Mouse (Mus musculus) layer of hippocampus, adult 18-20 months (tissue): ENCODE measurements at regions not wholly inside any gene's neighbourhood (a gene's known extent, or its start where the extent isn't known, plus 50 kb on each side); places are given as distances from the start of the nearest gene placed in this dataset.

Experiments
- DNase-seq, 2 experiments: peaks; one replicate each; pipeline ENCODE4 v3.0.0; 2022; ENCODE audit warnings: low spot score in 2 of 2

DNA sequence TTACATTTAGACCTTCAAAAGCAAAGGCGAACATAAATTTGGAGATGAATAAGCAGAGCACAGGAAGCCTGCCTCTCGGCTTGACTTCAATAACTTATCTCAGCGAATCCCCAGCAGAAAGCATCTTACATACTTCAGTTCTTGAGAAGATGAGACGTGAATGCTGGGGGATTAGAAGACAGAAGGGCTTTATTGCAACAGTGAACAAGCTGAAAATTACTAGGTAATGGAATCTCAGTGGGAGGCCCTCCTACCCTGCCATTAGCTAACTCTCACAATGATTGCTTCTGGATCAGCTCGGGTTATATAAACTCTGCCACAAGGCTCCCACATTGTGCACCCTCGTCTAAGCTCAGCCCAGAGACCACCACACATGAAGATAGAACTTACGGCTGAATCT, 770.9 kb upstream of the Auts2 start:
- DNase-seq = no peak

DNA sequence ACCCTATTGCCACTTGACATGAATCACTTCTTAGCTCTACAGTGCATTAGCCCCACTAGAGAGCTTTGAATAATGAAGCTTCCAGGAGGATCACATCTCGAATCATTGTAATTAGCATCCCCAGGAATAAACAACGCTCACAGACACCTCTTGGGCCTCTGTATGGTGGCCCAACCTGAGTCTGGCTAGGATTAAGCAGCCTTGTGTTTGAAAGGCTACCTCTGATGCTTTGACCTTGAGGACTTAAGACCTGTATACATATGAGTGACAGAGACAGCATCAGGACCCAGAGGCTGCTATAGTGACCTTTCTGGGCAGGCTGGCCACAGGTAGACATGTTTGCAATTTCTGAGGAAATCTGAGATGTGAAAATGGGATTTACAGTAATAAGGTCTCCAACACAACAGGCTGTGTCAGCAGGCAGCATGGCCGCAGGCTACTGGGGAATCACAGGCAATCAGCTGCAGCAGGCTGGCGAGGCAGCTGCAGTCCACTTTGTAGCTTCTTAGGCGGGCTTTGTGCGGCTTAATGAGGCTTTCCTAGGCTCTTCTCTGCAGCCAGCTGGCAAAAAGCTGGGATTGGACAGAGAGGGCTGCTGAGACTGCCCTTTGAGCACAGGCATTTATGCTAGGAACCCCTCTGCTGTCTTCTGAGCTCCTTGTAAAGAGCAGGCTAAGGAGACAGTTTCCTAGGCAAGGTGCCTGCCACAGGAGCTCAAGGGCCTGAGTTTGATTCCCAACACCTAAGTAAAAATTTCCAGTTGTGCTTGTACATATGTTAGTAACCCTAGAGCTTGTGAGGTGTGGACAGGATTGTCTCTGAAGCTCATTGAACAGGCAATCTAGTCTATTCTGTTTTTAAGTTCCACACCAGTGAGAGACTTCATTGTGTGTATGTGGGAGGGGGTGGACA, 768.1 kb upstream of the Auts2 start:
- DNase-seq = peak; percentile 9 to 27

DNA sequence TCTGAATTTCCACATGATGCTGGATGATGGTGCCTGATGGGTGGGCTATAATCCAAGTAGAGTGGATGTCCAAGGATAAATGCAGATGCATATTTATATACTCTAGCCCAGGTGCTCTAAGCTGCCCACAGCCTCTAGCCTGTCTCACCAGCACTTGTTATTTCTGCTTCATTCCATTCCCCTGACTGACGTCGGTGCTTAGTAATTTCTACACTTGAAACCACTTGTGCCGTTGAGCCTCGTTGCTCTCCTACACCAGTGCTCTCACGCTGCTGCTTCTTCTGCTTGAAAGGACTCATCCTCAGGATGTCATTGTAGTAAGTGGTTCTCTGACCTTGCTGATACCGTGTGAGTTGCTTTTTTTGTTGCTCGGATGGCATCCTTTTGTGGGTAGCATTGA, 724.7 kb upstream of the Auts2 start:
- no peak for DNase-seq

DNA sequence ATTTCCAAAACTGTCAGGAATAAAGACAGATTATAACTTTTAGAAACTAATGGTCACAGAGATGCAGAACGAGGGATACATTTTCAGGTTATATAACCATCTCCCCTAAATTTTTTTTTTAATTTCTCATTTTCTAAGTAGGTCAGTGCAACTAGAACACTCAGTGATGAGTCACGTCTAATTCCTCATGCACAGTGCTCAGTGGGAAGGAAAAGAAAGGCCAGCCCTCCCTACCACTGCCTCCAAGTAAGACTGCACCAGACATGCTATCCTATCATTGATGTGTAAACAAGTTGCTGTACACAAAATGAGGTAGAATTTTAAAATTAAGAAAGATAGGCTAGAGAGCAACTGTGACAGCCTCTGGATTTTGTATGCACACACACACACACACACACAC, 724.2 kb upstream of the Auts2 start:
- peak in 1 of 2 experiments; percentile 34 for DNase-seq

DNA sequence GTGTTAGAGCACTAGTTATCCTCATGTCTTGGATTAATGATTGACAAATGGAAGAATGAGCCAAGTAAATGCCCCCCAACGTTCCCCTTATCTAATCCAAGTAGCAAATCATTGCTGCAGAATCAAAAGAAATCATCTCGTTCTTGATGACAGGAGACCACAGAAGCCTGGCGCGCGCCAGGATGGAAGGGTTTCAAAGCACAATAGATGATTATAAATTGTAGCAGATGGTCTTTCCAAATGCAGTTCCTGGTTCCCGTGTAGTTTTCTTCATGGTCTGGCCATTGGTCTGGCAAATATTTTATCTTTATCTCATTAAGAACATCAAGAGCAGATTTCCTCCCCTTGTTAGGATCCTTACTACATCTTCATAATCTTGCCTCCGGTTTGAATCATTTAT, 721.8 kb upstream of the Auts2 start:
- peak; percentile 9 to 39 for DNase-seq

DNA sequence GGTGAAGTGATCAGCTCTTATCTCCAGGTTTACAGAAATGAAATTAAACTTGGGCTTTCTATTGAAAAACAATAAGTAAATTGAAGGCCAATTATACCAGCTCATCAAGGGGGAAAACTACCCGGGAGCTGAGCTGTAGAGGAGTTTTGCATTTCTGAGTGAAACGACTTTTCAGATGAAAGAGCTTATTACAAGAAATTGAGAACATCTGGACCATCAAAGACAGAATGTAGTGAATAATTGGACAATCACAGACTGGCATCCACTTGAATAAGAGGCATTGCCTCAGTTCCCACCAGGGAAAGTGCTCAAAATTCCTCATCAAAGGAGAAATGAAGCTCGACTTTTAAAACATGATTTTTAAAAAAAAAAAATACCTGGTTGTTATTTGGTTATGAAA, 675.7 kb upstream of the Auts2 start:
- no peak for DNase-seq

DNA sequence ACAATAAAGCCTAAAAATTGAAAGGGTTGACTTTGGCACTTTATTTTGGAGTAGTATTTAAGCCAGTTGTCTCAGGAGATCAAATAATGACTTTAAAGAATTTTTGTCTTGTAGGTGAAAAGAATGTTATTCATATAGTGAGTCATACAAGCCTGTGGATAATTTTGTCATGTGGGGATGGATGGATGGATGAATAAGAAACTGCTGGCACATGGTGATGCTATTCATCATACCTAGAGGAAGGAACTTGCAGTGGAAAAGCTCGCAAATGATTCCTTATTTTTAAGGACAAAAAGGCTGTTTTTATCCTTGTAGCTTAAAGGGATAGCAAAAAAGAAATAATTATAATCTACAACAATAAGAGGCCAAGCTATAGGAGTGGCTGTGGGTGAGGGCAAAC, 655.4 kb upstream of the Auts2 start:
- DNase-seq = no peak

DNA sequence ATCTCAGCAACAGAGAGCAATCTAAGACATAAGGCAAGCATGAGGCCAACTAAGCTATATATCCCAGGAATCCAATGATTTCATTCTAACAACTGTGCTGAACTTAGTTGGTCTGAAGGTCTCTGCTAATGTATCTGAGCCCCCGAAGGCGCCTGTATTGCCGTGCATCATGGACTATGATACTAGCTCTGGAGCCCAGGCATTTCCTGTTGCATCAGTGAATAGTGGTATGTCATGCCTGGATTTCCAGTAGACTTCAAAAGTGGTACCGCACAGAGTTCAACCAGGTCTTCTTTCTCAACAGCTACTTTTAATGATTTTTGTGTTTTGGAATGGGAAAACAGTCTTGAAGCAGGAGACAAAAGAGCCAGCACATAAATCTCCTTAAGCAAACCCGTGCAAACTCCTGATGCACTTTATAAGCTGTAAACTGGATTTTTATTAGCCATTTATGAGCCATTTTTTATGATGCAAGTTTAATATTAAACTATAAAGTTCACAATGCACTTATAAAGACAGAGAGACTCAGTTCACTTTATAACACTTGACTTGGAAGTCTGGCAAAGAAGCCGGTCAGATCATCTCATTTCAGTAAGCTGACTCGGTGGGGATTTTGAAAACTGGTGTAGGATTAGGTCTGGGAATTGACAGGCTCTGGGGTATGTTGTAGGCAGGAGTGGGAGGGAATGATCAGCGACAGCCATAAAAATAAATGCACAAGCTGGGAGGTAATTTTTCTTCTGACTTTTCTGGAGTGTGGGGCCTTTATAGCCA, 646.8 kb upstream of the Auts2 start:
- peak in 1 of 2 experiments; percentile 13 for DNase-seq

DNA sequence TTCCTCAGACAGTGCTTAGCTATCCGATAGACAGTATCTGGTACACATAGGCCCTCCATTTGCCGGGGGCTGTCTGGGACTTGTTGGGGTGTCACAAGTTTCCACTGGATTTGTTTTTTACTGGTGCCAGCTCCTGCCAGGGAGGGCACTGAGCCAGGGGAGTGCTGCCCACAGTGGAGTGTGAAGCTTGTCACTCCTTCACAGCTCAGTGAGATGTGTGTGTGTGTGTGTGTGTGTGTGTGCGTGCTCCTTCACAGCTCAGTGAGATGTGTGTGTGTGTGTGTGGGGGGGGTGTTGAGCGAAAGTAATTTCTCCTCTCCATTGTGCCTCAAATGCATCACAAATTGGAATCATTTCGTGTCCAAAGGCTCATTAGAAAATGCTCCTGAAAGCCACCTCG, 632.5 kb upstream of the Auts2 start:
- peak in 1 of 2 experiments; percentile 26 for DNase-seq

DNA sequence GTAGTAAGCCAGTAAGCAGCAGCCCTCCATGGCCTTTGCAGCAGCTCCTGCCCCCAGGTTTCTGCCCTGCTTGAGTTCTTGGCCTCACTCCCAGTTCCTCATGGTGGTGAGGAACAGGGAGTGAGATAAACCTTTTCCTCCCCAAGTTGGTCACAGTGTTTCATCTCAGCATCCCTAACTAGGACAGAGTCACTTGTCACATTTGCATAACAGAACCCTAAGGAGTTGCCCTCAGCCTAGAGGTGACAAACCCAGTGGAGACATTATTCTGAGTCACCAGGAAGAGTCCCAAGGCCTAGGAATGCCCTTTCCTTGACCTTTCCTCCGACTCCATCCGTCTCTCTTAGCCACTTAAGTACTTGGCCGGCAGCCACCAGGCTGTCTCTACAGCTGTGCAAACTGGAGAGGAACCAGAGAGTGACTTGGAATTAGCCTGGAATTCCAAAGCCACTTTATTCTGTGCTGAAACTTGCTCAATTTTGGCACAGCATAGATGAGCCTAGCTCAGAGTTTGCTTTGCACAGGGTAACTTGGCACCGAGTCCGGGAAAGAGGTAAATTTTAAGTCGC, 630.1 kb upstream of the Auts2 start:
- peak in 1 of 2 experiments; percentile 14 for DNase-seq

DNA sequence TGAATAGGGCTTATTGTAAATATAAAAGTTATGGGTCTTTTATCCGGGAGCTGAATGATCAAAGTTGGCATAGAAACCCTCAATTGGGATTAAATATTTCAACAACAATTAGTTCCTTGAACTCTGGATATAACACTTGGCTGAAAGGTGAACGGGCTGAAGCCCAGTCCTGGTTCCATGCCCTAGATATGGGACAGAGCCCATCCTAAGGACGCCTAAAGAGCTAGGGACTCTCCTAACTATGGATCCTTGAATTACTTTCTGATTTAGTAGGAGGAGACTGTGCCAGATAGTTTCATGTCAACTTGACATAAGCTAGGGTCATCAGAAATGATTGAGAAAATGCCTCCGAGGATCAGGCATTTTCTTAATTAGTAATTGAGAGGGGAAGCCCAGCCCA, 629.5 kb upstream of the Auts2 start:
- DNase-seq = no peak

DNA sequence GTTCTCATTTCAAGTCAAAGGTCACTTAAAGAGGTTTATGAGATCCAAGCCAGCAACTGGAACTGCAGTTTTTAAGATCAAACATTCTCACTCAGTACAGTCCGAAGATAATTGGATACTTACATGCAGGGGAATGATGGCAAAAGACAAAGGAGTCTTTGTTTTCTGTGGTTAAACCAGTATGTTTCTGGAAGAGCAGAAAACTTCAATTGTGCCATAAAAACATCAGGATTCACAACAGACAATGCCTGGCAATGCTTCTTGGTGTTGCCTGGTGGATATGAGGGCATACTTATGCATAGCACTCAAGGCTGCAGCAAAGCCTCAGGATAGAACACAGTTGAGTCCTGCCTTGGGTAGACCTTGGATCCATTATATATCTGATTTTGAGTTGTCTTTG, 628.1 kb upstream of the Auts2 start:
- no peak for DNase-seq

DNA sequence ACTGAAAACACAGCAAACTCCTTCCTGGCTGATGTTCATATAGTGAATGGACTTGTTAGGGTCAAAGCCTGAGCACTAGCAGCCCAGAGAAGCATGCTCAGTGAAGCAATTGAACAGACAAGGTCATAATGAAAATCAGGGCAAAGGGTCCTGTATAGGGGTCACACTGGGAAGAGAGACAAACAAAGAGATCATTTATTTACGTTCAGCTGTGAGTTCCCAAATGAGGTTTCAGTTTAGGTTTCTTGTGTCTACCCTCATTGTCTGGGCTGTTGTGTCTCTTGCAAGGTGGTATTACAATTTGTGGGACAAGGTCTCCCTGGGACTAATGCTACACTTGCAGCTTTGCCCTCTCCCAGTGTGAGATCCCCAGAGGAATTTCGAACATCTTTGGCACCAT, 624.4 kb upstream of the Auts2 start:
- DNase-seq = no peak

DNA sequence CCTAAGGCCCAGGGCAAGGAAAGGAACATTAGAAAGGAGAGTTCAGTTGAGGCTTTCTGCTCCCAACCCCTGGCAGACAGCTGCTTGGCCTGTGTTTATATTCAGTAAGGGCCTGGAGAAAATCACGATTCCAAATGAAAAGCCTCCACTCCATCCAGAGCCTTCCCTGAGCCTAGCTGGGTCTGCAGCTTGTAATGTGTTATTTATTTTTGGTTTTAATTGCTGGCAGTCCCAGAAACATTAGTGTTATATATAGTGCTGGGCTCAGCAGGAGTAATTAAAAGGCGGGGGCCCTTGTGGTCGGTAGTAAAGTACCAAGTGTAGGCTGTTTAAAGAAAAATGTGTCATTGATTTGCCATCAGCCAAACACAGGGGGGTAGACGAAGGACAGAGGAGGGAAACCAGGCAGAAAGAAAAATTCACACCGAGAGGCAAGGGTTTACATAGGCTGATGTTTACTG, 623.9 kb upstream of the Auts2 start:
- DNase-seq = peak in 1 of 2 experiments; percentile 13

DNA sequence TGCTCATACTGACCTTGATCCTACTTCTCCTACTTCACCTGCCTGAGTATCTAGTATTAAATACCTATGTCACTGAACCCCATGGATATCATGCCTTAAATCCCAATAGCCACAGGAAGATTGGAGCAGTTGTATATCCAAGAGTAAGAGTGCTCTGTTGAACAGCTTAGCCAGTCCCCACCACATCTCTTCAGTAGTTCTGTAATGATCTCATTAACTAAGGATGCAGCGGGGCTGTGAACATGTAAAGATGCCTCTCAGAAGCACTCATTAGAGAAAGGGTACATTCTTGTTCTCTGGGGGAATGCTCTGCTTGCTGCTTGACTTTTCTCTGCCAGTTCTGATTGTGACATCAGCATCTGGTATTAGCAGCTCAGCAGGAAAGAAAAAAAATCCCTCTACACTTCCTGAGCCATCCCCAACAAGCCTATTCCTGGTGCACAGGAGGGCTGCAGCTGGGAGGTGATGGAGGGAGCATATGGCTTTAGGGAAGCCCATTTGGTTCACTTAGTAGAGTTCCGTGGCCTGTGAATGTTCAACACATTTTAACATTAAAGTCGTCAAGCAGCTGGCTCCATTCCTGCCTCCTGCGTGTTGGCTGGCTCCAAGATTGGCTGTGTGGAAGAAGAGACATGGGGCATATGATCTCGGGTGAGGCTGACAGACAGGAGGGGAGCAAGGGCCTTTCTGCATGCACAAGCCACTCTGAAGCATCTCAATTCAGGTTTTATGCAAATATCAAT, 613.1 kb upstream of the Auts2 start:
- DNase-seq = peak; percentile 34 to 67

DNA sequence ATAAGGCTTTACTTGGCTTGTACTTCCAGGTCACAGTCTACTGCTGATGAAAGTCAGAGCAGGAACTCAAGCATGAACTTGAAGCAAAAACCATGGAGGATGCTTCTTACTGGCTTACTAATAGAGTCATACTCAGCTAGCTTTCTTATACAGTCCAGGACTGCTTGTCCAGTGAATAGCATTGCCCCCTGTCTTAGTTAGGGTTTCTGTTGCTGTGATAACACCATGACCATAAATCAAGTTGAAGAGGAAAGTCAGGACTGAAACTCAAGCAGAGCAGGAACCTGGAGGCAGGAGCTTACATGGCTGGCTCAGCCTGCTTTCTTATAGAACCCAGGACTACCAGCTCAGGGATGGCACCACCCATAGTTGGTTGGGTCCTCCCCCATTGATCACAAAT, 602.9 kb upstream of the Auts2 start:
- no peak for DNase-seq

DNA sequence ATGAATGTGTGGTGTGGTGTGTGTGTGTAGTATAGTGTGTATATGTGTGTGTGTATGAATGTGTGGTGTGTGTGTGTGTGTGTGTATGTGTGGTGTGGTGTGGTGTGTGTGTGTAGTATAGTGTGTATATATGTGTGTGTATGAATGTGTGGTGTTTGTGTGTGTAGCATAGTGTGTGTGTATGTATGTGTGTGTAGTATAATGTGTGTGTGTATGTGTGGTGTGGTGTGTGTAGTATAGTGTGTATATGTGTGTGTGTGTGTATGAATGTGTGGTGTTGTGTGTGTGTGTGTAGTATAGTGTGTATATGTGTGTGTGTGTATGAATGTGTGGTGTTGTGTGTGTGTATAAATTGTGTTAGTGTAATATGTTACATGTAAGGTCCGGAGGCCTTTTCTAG, 600.5 kb upstream of the Auts2 start:
- DNase-seq = no peak

DNA sequence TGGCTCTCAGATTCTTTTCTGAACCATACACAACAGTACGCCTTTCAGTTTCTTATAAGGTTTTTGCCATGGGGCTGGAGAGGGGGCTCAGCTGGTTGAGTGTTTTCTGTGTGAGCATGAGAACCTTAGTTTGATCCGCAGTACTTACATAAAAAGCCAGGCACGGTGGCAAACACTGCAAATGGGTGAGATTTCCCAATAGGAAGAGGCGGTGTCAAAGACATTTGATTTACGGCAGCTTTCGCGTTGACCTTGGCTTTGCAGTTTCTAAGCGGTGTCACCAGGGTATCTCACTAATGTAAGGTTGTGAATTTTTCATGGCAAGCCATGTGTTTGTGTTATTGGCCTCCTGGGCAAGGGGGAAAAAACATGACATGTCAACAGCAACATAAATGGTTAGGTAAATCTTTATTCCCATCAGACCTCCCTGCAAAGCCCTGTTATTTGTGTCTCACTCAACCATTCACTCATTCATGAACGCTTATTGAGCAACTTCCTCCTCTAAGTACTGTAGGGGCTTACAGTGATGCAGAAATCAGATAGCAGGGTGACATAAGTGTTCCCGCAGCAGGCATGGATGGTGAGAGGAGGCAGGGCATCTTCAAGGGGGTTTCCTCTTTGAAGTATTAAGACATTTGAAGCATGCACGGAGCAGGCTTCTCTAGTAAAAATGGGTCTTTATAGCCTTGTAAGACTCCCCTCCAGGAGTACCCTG, 599.4 kb upstream of the Auts2 start:
- no peak for DNase-seq

DNA sequence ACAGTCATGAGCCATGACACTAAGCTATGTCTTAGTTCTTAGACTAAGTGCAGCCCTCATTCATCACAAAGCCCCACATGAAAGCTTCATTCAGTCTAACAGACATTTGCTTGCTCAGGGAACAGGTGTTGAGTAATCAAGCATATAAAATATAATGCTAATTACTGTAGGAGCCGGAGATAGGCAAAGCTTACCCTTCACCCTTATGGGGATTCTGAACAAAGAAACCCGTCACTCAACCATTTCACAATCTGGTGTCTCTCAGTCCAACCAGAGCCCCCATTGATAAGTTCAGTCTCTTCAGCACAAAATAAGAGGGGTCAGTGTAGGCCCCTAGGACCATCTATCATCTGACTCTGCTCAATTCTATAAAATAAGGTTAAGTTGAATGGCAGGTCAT, 587.9 kb upstream of the Auts2 start:
- DNase-seq = no peak

DNA sequence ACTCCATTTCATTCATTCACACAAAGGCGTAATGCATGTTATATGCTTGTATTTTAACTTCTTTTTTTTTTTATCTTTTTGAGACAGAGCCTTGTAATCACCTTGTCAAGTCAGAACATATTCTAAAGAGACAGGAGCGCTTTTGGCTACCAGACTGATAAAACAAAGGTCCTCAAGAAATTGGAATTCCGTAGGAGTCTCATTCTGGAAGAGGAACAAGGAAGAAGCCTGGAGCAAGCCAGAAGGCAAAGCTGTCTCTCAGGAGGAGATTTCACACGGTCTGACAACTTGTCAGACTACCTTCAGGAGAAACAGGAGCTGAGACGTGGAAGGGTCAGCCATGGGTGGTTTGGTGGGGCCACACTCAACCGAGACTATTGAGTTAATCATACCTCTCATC, 587.2 kb upstream of the Auts2 start:
- no peak for DNase-seq

DNA sequence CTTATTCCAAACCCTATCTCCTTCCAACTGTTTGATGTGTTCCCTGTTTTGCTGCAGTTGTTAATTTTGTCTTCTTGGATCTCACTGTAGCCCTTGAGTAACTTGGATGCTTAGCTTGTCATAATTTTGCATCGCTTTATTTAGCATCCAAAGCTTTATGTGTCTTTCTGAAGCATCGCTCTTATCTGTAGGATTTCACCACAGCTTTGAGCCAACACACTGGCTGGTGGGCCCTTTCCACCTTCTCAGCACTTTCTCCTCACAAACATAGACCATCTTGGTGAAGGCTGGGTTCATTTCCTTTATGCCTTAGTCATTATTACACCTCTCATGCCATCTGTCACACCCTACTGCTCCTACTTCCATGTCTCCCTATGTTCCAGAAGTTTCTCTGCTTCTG, 581.1 kb upstream of the Auts2 start:
- peak in 1 of 2 experiments; percentile 7 for DNase-seq
